Mouse (Mus musculus) urinary bladder, postnatal 25 days (tissue): ENCODE measurements around the gene Nup85.
A peak's percentile ranks its signal among the peaks of the same experiment; 100 is the strongest.

Experiments
- DNase-seq: peaks from one replicate; pipeline ENCODE4 v3.0.0; 2022; ENCODE audit warnings: low spot score

The Nup85 gene

GRCm38 (mm10) chr11:115582913-115583606, 18.8 kb downstream of the Nup85 start:
- DNase-seq, result no peak

- no peak for DNase-seq
These were observed 20.3 kb downstream of the Nup85 start for GRCm38 (mm10) chr11:115584376-115585073.

GRCm38 (mm10) chr11:115585573-115586100, 21.4 kb downstream of the Nup85 start:
- no peak for DNase-seq

- DNase-seq, result no peak
These were observed 22.2 kb downstream of the Nup85 start for GRCm38 (mm10) chr11:115586403-115586802.

GRCm38 (mm10) chr11:115587984-115588383, 23.8 kb downstream of the Nup85 start:
- DNase-seq, result no peak

GRCm38 (mm10) chr11:115590526-115591075, 26.4 kb downstream of the Nup85 start:
- DNase-seq, result no peak

- DNase-seq, result no peak
These were observed 31.0 kb downstream of the Nup85 start for GRCm38 (mm10) chr11:115595209-115595608.

- no peak for DNase-seq
These were observed 34.1 kb downstream of the Nup85 start for GRCm38 (mm10) chr11:115598309-115598708.

GRCm38 (mm10) chr11:115599722-115600121, 35.5 kb downstream of the Nup85 start:
- no peak for DNase-seq

- no peak for DNase-seq
These were observed 36.5 kb downstream of the Nup85 start for GRCm38 (mm10) chr11:115600743-115601142.

GRCm38 (mm10) chr11:115601174-115601573, 36.9 kb downstream of the Nup85 start:
- no peak for DNase-seq

GRCm38 (mm10) chr11:115603128-115603475, 38.9 kb downstream of the Nup85 start:
- no peak for DNase-seq

- peak; percentile 92 for DNase-seq
These were observed 39.5 kb downstream of the Nup85 start, which contains the start of the genes Mrps7 and Gga3 for GRCm38 (mm10) chr11:115603476-115604303. Gene Mrps7 (plus strand): TSS chr11:115603925. Gene Gga3 (minus strand): TSS chr11:115604051.

GRCm38 (mm10) chr11:115604304-115604696, 40.1 kb downstream of the Nup85 start:
- no peak for DNase-seq

GRCm38 (mm10) chr11:115606733-115607132, 42.5 kb downstream of the Nup85 start:
- no peak for DNase-seq

GRCm38 (mm10) chr11:115608421-115609399, 44.5 kb downstream of the Nup85 start:
- no peak for DNase-seq

GRCm38 (mm10) chr11:115609576-115609975, 45.3 kb downstream of the Nup85 start:
- no peak for DNase-seq

GRCm38 (mm10) chr11:115611173-115611572, 46.9 kb downstream of the Nup85 start:
- DNase-seq, result no peak

GRCm38 (mm10) chr11:115612059-115612409, 47.8 kb downstream of the Nup85 start:
- DNase-seq, result peak; percentile 74

GRCm38 (mm10) chr11:115612410-115613137, 48.3 kb downstream of the Nup85 start, which contains the start of gene Mif4gd:
Gene Mif4gd (minus strand): TSS chr11:115612969.
- DNase-seq, result peak; percentile 92
